Mouse (Mus musculus) heart, postnatal 10 days (tissue): ENCODE measurements around the gene Wdr25. TPM values are rescaled to one million over a fixed set of nuclear protein-coding genes. Genes with fewer than 3 reads are reported as not detected.

Experiments used
- DNase-seq, 2 experiments: peaks; one replicate each; pipeline ENCODE4 v3.0.0; 2021
- intact Hi-C: fragments of 180-260 bp; cut with DNase I; formaldehyde crosslinking; loops from one replicate; pipeline ENCODE4 v1.15.1; 2025
- total RNA-seq, 2 experiments: library from RNA; stranded (reverse); gene quantifications; 2 replicates each; pipeline ENCODE4 v1.2.3; 2021

Wdr25 gene
- total RNA-seq, 2 experiments from 2014 or later: 4.6 to 5.5 TPM

- DNase-seq: no peak
- intact Hi-C loops: no loop called here
These were observed 152.2 kb downstream of the Wdr25 start for GRCm38 (mm10) chr12:109045581-109045980.

GRCm38 (mm10) chr12:109049949-109050348 is 156.5 kb downstream of the Wdr25 start:
- DNase-seq: no peak
- intact Hi-C loops: no loop called here

- intact Hi-C loops: no loop called here
These were observed 159.8 kb downstream of the Wdr25 start for GRCm38 (mm10) chr12:109053020-109053806.

GRCm38 (mm10) chr12:109057736-109058135 is 164.3 kb downstream of the Wdr25 start:
- no peak for DNase-seq
- intact Hi-C loops: no loop called here

More at GRCm38 (mm10) chr12:109053020-109053806, 159.8 kb downstream of the Wdr25 start:
- DNase-seq: peak in 1 of 2 experiments; percentile 17

GRCm38 (mm10) chr12:109058660-109059059 is 165.2 kb downstream of the Wdr25 start:
- DNase-seq: no peak
- intact Hi-C loops: no loop called here

- peak; percentile 18 to 43 for DNase-seq
- intact Hi-C loops: no loop called here
These were observed 174.2 kb downstream of the Wdr25 start for GRCm38 (mm10) chr12:109067561-109068135.

- intact Hi-C loops: no loop called here
- no peak for DNase-seq
These were observed 174.8 kb downstream of the Wdr25 start, which contains the start of gene Begain for GRCm38 (mm10) chr12:109068167-109068653. TSS of gene Begain (minus strand) at chr12:109068217.

- DNase-seq: no peak
- intact Hi-C loops: no loop called here
These were observed 175.3 kb downstream of the Wdr25 start for GRCm38 (mm10) chr12:109068738-109069137.

GRCm38 (mm10) chr12:109069751-109070150 is 176.3 kb downstream of the Wdr25 start:
- no peak for DNase-seq
- intact Hi-C loops: no loop called here

- intact Hi-C loops: no loop called here
- no peak for DNase-seq
These were observed 177.8 kb downstream of the Wdr25 start for GRCm38 (mm10) chr12:109071248-109071647.

- DNase-seq: no peak
- intact Hi-C loops: no loop called here
These were observed 180.7 kb downstream of the Wdr25 start for GRCm38 (mm10) chr12:109074106-109074505.

GRCm38 (mm10) chr12:109074777-109075285 is 181.4 kb downstream of the Wdr25 start:
- no peak for DNase-seq

GRCm38 (mm10) chr12:109077036-109077435 is 183.6 kb downstream of the Wdr25 start:
- DNase-seq: no peak
- intact Hi-C loops: no loop called here

More at GRCm38 (mm10) chr12:109074777-109075285, 181.4 kb downstream of the Wdr25 start:
- intact Hi-C loops: no loop called here

Other genes starting within 250 kb of the Wdr25 start
- gene Degs2, start 191.3 kb upstream of the Wdr25 start, total RNA-seq: under 1 TPM; 0.26 to 0.32 TPM
- gene Yy1, start 100.7 kb upstream of the Wdr25 start, total RNA-seq: 10 to 100 TPM; 36.0 to 44.9 TPM
- gene Slc25a29, start 57.7 kb upstream of the Wdr25 start, total RNA-seq: 1 to 10 TPM; 2.4 to 2.8 TPM
- gene Slc25a47, start 57.6 kb upstream of the Wdr25 start, total RNA-seq: 1 to 10 TPM; 5.0 to 6.3 TPM
- 10 to 100 TPM; 44.2 to 45.3 TPM for gene Wars, start 543 bp downstream of the Wdr25 start, total RNA-seq
- gene Begain, start 174.6 kb downstream of the Wdr25 start, total RNA-seq: 1 to 10 TPM; 1.4 to 1.6 TPM